Mouse (Mus musculus): Measurements from ENCODE around the gene Osbpl3. TPM values are rescaled to one million over a fixed set of nuclear protein-coding genes. Genes with fewer than 3 reads are reported as not detected.

Gene Osbpl3
- total RNA-seq, 1 experiment from 2014 or later, result 13.1 TPM

DNA sequence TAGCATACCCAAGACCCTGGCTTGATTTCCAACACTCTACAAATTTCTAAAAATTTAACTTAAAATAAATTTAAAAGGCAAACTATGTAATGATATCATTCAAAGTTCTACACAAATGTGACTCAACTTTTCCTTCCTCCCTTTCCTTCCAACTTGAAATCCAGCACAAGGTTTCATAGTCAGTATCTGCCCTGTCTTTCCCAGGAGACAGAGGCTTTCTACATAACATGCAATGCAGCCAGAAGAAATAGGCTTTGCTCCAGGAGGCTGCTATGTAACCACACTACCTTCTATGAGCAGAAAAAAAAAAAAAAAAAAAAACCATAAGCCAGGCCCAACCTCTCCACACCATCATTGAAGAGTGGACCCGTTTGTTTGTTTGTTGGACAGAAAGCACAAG lies 42.6 kb downstream of the Osbpl3 start:
- ATAC-seq (replicated peaks; ENCODE audit: low read depth, poor library complexity, severe bottlenecking), result no peak

DNA sequence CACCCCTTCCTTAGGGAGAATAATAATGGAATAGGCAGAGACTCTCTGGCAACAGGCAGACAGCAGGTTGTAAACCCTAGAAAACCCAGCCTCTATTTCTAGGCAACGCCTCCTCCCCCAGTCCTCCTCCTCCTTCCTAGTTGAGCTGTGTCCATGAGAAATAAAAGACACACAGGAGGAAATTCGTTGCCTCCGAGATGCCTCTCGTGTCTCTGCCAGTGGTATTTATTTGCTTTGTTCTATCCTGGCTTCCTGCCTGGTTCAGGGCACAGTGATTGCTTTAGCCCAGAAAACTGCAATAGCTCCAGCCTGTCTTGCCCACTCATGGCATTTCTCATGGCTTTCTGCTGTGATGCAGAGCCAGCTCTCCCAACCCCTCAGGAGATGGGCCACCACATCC lies 43.8 kb downstream of the Osbpl3 start:
- no peak for ATAC-seq (replicated peaks; ENCODE audit: low read depth, poor library complexity, severe bottlenecking)

DNA sequence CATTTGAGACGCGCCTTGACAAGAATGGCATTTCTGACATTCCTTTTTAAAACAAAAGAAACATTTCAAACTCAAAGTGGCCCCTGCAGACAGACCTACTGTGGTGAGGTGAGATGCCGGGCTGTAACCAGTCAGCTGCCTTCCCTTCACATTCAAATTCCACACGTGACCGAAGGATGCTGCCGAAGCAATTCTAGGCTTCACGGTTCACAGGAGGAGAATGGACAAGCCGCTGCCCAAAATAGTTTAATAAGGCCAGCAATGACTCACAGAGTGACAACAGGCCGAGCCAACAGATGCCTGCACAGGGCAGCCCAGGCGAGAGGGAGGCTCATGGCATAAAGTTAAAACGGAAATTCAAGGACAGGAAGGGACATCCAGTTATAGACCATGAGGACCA lies 51.3 kb downstream of the Osbpl3 start:
- ATAC-seq (replicated peaks; ENCODE audit: low read depth, poor library complexity, severe bottlenecking), result no peak

DNA sequence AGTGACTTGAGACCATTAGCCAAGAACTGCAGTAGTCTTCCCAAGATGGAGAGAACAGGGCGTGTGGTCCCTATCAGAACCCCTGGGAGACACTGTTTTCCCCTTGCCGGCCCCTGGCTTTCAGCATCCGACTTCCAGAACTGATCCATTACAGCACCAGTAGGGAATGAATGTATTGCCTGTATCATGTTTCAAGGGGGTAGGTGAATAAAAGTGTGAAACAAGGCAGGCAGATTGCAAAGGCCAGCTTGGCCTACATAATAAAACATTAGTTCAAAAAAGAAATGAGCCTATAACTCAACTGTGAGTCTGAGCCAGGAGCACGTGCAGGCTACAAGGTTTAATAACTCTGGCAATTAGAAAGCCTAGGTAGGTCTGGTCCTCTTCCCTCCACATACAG lies 52.5 kb downstream of the Osbpl3 start:
- ATAC-seq (replicated peaks; ENCODE audit: low read depth, poor library complexity, severe bottlenecking), result no peak

DNA sequence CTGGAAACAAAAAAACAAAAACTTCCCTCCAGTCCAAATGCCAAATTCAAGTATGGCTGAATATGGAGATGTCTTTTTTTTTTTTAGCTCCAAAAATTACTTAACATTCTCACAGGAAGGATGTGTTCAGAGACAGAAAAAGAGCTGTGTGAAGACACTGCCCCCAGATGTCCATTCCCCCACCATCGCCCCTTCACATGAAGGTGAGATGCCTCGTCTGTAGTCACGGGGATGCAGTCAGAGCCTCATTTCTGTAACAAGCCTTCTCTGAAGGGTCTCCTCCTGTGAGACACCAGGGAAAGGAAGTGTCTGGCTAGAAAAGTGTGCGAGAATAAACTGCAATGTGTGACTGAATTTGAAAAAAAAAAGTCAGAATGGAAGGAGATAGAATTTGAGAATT lies 53.1 kb downstream of the Osbpl3 start:
- ATAC-seq (replicated peaks; ENCODE audit: low read depth, poor library complexity, severe bottlenecking), result no peak

DNA sequence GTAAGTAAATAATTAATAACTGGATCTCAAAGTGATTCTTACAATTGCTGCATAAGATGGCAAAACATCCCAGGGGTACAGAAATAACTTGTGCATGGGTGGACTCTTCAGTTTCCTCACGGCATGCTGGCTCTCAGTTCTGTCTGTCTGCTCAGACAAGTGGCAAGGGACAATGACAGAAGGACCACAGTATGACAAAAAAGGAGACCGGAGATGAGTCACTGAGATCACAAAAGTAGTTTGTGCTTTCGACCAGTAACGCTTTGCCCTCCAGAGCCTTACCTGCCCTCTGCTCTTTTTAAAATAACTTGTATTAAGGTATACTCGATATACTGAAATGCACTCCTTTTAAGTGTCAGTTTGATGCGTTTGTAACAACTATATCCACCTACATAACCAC lies 55.8 kb downstream of the Osbpl3 start:
- no peak for ATAC-seq (replicated peaks; ENCODE audit: low read depth, poor library complexity, severe bottlenecking)

DNA sequence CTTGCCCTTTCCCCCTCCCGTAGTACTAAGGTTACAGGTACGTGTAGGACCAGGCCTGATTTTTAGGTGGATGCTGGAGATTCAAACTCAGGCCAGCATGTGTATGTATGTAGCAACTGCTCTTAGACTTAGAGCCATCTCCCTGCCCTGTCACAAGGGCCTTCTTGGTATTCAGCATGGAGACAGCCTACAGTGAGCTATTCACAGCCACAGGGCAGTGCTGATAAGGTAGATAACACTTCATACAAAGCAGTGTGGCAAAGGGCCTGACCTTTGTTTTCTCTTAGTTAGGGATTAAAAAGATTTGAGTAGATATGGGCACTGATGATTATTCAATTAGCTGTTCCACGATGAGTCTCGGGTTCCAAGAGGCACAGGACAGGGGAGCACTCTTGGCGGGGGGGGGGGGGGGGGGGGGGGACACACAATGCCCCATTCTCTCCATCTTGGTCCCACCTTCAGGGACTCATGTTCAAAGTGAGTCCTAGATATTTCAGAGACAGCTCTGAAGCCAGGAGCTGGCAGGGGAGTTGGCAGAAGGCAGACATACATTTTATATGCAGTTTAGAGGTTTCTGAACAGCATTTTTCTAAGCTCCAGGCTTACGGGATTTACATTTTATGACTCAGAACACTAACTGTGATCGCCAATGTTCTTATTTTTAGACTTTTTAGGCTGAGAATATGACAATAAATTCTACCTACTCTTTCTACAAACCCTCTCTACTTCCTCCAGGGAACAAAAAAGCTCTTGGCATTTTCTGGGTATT lies 56.4 kb downstream of the Osbpl3 start:
- 0 out of 2 replicates have a peak, but pooled peaks have one; percentile 15 for ATAC-seq (replicated peaks; ENCODE audit: low read depth, poor library complexity, severe bottlenecking)

DNA sequence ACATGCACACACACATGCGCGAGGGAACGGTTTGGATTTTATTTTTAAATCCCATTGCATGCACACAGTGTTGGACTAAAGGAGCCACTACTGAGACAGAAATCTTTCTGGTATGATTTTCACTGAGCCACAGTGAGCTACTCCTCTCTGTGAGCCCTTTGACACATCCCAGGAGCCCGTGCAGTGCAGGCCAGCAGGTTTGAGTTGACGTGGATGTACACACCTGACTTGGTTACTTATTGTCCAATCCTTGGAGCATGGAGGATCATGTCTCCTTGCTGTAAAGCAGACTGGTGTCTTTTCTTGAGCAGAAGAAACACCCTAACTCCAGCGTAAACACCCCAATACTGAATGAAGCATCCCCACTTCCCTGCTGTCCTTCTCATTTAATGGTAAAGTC lies 57.7 kb downstream of the Osbpl3 start:
- ATAC-seq (replicated peaks; ENCODE audit: low read depth, poor library complexity, severe bottlenecking), result no peak

DNA sequence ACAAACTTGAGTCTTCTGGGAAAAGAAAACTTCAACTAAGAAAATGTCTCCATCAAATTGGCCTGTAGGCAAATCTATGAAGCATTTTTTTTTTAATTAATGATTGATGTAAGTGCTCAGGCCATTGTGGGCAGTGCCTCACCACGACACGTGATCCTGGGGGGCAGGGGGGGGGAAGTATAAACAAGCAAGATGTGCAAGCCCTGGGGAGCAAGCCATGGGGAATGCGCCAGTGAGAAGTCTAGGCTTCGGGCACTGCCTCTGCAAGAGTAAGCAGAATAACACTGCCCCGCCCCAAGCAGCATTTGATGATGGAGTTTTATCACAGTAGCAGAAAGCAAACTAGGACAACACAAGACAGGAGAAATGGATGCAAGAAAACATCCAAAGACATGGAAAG lies 58.9 kb downstream of the Osbpl3 start:
- no peak for ATAC-seq (replicated peaks; ENCODE audit: low read depth, poor library complexity, severe bottlenecking)

DNA sequence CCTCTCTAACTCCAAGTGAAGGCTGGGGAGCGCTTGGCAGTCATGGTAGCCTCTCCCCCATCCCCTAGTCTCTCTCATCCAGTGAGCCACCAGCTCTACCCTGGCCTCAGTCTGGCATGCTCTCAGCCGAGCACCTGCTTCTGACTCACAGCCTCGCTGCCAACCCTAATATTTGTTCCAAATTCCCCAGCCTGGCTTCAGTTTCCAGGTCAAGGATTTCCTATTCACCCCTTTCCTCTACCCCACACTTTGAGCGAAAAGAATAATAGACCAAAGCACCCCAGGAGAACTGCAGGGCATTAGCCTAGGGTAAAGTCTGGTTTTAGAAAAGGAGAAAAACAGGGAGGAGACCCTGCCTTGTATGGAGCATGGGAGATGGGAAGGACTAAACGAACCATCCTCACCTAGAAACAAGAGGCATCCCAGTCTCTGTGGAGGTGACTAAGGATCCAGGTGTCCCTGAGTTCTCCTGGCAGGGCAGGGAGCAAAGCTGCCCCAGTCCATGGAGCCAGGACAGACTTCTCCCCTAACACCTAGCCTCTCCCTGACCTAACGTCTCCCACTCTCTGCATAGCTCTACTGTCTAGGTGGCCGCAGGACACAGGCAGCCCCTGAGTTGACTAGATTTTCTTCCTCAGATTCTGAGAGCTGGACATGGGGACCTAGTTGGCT lies 60.2 kb downstream of the Osbpl3 start:
- ATAC-seq (replicated peaks; ENCODE audit: low read depth, poor library complexity, severe bottlenecking), result no peak

DNA sequence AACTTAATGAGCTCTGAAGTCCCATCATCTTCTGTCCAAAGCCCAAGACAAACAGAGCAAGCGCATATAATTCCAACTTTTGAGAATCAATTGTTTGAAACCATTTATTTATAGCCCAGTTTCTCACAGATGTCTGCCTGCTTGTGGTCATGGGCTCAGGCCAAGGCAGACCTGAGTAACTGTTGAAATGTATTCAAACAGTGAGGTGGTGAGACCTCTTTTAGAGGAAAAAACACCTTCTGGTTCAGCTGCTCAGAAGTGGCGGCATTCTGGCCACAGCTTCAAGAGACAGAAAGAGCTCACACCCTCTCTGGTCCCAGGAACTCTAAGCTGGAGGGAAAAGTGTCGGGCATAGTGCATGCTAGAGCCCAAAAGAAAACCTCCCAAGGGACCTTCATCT lies 61.6 kb downstream of the Osbpl3 start:
- ATAC-seq (replicated peaks; ENCODE audit: low read depth, poor library complexity, severe bottlenecking), result no peak

DNA sequence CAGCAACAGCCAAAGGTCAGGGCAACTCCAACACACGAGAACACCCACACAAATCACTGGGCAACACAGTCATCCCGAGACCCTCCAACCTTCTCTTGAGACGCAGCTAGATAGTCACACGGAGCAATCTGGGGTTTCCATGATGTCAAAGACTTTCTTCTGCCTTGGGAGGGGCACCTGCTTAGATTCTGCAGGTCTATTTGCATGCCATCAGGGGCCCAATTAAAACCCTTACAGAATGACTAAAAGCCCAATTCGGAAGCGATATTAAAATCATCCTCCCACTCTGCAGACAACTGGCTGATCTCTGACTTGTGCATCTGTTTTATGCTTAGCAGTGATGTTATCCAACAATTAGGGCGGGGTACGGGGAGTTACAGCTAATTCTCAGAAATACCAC lies 62.0 kb downstream of the Osbpl3 start:
- ATAC-seq (replicated peaks; ENCODE audit: low read depth, poor library complexity, severe bottlenecking), result no peak

DNA sequence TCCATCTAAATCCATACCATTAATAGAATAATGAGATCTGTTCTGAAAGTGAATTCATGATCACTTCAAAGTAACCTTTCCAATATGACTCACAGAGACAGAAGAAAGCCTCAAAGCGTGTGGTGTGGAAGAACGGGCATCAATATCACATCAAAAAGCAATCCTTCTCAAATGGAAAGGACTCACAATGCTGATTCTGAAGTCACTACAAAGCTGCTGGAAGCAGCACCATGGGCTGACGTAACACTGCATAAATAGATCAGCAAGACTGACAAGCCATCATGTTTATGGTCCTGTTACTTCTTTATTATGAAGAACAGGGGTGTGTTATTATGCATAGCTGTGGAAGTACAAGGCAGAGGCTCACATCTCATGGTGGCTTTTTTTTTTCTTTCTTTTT lies 64.0 kb downstream of the Osbpl3 start:
- ATAC-seq (replicated peaks; ENCODE audit: low read depth, poor library complexity, severe bottlenecking), result no peak

DNA sequence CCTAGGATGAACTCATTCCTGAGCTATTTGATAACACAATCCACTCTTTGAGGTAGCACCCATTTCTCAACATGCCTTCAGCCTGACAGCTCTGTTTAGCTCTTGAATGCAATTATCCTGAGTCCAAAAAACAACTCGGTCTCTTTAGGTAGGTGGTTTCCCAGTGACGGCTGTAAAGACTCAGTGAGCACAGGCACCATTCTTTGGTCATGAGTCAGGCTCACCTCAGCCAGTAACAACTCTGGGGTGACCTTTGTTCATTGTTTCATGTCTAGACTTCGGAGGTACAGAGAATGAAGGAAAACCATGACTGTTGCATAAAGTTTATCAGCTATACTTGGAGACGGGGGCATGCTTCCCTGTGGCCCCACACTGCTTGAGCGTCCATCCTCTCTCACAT lies 65.7 kb downstream of the Osbpl3 start:
- no peak for ATAC-seq (replicated peaks; ENCODE audit: low read depth, poor library complexity, severe bottlenecking)

DNA sequence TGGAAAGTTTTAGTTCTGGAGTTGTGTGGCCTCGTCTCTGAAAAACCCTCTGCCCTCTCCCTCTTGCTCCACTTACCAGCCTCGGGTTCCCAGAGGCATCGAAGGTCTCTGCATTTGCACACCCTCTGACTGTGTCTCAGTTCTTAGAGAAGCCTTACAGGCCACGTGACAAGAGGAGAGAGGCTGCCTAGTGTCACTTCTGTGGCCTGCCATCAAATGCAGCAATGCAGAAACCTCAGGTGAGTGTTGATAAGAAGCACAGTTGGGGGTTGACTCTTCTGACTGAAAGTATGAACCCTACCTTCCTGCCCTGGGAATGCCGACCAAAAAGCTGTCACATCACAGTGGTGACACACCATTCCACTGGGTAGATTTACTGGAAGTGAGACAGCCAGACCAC lies 68.4 kb downstream of the Osbpl3 start:
- ATAC-seq (replicated peaks; ENCODE audit: low read depth, poor library complexity, severe bottlenecking), result no peak

DNA sequence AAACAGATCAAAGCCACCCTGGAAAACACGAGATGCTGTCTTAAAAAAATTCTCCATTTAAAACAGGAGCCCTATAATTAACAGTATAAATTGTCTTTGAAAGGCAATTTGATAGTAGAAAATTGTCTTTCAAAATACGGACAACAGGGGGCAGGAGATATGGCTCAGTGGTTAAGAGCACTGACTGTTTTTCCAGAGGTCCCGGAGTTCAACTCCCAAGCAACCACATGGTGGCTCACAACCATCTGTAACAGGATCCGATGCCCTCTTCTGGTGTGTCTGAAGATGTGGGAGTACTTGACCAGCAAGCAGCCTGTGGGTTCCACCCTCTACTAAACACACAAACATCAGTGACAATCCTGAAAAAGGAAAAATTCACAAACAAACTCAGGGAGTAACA lies 69.5 kb downstream of the Osbpl3 start:
- ATAC-seq (replicated peaks; ENCODE audit: low read depth, poor library complexity, severe bottlenecking), result no peak

DNA sequence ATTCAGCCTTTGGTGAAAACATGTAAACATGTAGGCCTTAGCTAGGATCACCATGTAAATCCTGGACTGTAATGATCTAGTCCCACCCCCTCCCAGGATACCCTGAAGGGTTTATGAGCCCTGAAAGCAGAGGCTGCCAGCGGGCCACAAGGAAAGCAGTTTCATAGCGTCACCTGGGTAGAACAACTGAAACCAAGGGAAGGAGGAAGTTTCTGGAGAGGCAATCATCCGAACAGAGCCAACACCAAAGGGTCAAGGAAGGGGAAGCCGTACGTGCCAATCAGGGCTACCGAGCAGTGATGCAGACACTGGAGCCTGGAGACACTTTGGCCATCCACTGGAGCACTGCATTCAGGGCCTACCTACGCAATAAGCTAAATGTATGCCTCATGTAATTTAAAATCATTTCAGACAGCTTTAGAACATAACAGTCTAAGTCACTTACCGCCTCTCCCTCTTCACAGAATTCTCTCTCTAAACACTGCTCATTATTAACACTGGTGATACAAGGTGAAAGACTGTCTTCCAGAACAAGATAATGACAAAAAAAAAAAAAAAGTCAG lies 70.5 kb downstream of the Osbpl3 start:
- peak; percentile 18; the same call in 1 of the 2 replicates for ATAC-seq (replicated peaks; ENCODE audit: low read depth, poor library complexity, severe bottlenecking)

DNA sequence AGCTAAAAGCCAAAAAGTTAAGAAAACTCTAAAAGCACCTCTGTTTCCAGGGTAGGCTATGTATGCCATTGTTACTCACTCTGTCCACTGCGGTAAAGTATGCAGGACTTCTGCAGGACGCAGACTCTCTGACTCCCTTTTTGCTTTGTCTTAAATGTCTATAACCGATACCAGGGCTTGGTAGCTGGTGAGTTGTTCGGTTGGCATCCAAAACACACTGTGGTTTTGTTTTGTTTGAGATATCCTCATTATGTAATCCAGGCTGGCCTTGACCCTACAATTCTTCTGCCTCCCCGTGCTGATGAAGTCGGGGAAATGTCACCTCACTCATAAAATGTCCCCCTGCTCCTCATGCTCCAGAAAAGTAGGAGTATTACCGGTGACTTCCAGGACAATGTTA lies 73.3 kb downstream of the Osbpl3 start:
- ATAC-seq (replicated peaks; ENCODE audit: low read depth, poor library complexity, severe bottlenecking), result no peak

DNA sequence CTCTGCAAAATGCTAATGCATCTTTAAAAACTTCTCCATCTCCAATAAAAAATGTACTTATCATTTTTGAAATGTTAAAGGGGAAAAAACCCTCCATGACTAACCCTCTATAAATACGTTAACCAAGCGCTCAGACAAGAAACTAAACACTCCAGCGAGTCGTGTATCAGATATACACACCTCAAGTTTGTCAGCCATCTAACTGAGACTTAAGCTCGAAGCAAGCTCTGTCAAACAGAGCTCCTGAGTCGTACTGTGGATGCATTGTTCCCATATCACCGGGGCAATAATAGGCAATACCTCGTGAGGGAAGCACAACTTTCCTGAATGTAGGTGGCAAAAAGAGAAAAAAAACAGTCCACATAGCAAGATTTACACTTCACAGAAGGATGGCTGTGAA lies 73.8 kb downstream of the Osbpl3 start:
- no peak for ATAC-seq (replicated peaks; ENCODE audit: low read depth, poor library complexity, severe bottlenecking)

DNA sequence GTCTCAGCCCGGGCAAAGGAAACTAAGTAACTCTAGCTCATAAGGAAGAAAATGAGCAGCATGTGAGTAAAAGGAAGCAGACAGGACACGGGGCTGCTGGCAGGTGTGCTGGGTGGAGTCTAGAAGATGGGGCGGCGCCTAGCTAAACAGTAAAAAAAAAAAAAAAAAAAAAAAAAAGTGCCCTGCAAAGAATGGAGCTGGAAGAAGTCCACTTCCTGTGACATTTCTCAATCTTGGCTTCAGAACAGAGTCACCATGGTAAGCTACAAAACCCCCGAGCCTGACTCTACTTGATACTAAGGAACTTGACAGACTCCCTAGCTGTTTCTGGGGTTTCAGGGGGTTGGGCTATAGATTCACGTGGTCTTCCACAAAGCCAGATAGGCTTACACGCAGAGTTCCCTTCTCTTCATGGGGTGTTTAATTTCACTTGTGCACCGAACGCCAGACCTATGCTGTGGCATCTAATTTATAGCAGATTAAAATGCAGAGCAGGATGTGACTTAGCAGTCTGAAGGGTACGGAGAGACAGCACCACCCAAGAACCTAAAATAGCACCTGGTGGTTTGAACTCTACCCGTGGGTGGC lies 74.4 kb downstream of the Osbpl3 start:
- peak; percentile 65 for ATAC-seq (replicated peaks; ENCODE audit: low read depth, poor library complexity, severe bottlenecking)

DNA sequence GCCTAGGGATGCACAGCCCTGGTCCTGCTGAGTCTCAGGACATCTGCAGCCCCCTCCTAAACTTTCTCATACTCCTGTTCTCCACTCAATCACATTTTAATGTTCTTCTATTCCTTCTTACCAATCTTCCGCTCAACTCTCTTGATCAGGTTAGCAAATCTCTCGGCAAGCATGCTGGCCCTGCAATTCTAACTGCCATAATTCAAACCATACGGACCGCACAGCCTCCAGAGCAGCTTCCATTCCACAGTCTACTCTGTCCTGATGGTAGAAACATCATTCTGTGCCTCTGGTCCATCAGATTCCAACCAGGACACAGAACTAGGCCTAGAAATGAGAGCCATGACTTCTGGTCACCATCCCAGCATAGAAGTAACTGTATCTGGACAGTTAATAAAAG lies 76.3 kb downstream of the Osbpl3 start:
- no peak for ATAC-seq (replicated peaks; ENCODE audit: low read depth, poor library complexity, severe bottlenecking)
